Mouse (Mus musculus): ENCODE measurements around the gene Atg9b.

GRCm38 (mm10) chr5:24383026-24383859 lies 8.7 kb downstream of the Atg9b start:
- TF ChIP-seq POLR2A (IDR thresholded peaks at IDR 0.05; ENCODE audit: extremely low read depth, insufficient read depth, low read length) (no peak), CTCF (IDR thresholded peaks at IDR 0.05; ENCODE audit: low read depth, low read length) (peak; percentile 61)
